Mouse (Mus musculus): ENCODE measurements around the gene Lmna. TPM values are rescaled to one million over a fixed set of nuclear protein-coding genes. Genes with fewer than 3 reads are reported as not detected.

Gene Lmna
- polyA plus RNA-seq, 1 experiment from 2014 or later: 12.1 TPM

GRCm38 (mm10) chr3:88456313-88456712 lies 53.4 kb downstream of the Lmna start:
- Histone ChIP-seq H3K9me3 (replicated peaks) (no peaks in the 10 kb centered on the region), H3K4me2 (no peak overlapping the region), H3K9ac (no peak overlapping the region), H3K36me3 (ENCODE audit: poor library complexity, severe bottlenecking) (peaks cover 11% of the 10 kb centered on the region; the same call in 1 of the 2 replicates), H3K4me1 (peaks cover 40% of the 10 kb centered on the region), H3K27me3 (no peaks in the 10 kb centered on the region; the same call in 1 of the 2 replicates), H3K27ac (no peak overlapping the region), H3K4me3 (no peak overlapping the region)
- WGBS: 94% methylated on average over 8 of the region's 8 CpGs
- ATAC-seq: no peak

- peak overlapping the region; percentile 43 for H3K9ac ChIP-seq
These were observed 54.0 kb downstream of the Lmna start for GRCm38 (mm10) chr3:88455588-88456264.

GRCm38 (mm10) chr3:88454762-88455587 lies 54.8 kb downstream of the Lmna start:
- H3K9me3 ChIP-seq (replicated peaks): no peaks in the 10 kb centered on the region
- no peak overlapping the region for H3K4me3 ChIP-seq
- WGBS: 68% methylated on average over 9 of the region's 9 CpGs
- no peak overlapping the region for H3K4me2 ChIP-seq
- H3K36me3 ChIP-seq (ENCODE audit: poor library complexity, severe bottlenecking): peaks cover 20% of the 10 kb centered on the region; the same call in 1 of the 2 replicates
- H3K27ac ChIP-seq: no peak overlapping the region
- peaks cover 40% of the 10 kb centered on the region for H3K4me1 ChIP-seq
- ATAC-seq: no peak
- H3K9ac ChIP-seq: peak overlapping the region; percentile 43
- no peaks in the 10 kb centered on the region for H3K27me3 ChIP-seq

More at GRCm38 (mm10) chr3:88455588-88456264, 54.0 kb downstream of the Lmna start:
- Histone ChIP-seq H3K27ac (no peak overlapping the region), H3K4me1 (peaks cover 35% of the 10 kb centered on the region), H3K9me3 (replicated peaks) (no peaks in the 10 kb centered on the region), H3K36me3 (ENCODE audit: poor library complexity, severe bottlenecking) (peaks cover 17% of the 10 kb centered on the region; the same call in 1 of the 2 replicates), H3K4me2 (no peak overlapping the region), H3K27me3 (no peaks in the 10 kb centered on the region; the same call in 1 of the 2 replicates), H3K4me3 (no peak overlapping the region)
- ATAC-seq: no peak
- WGBS: 82% methylated on average over 18 of the region's 18 CpGs

DNA sequence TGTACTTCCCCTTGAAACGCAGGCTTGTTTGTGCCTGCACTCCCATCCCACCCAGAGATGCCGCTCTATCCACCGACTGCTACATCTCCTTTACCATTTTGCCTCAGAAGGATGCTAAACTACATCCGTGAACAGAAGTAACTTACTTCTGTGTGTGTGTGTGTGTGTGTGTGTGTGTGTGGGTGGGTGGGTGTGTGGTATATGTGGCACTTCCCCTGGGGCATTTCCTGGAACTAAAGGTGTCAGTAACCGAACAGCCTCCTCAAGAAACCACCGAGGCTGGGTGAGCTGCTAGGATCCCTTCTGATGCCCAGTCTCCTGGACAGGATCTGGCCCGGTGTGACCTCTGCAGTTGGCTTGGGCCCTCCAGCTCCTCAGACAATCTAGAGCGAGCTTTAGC lies 55.8 kb downstream of the Lmna start:
- no peak overlapping the region for H3K4me3 ChIP-seq
- no peak overlapping the region for H3K27ac ChIP-seq
- no peak overlapping the region for H3K9ac ChIP-seq
- no peak for ATAC-seq
- peaks cover 45% of the 10 kb centered on the region for H3K4me1 ChIP-seq
- H3K36me3 ChIP-seq (ENCODE audit: poor library complexity, severe bottlenecking): peaks cover 26% of the 10 kb centered on the region
- no peaks in the 10 kb centered on the region for H3K27me3 ChIP-seq
- H3K4me2 ChIP-seq: no peak overlapping the region
- H3K9me3 ChIP-seq (replicated peaks): no peaks in the 10 kb centered on the region
- WGBS: 81% methylated on average over 8 of the region's 8 CpGs

DNA sequence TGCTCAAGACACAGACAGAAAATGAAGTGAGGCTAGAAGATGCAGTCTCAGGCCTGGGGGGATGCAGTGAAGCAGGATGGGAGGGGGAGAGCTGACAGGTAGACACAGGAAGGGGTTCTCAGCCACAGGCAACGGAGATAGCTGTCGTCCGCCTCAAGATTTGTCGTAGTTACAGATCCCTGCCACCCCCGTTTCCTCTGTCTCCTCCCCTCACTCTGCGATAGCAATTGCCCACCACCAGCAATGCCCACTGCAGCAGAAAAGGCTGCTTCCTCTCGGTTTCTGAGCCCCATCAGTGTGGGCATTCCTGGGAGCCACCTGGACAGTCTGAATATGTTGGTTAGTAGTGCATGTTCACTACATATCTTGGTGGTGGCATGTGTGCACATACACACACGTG lies 56.4 kb downstream of the Lmna start:
- 65% methylated on average over 8 of the region's 8 CpGs for WGBS
- no peak overlapping the region for H3K4me3 ChIP-seq
- H3K36me3 ChIP-seq (ENCODE audit: poor library complexity, severe bottlenecking): peaks cover 27% of the 10 kb centered on the region
- no peak for ATAC-seq
- H3K4me2 ChIP-seq: no peak overlapping the region
- no peaks in the 10 kb centered on the region for H3K27me3 ChIP-seq
- H3K27ac ChIP-seq: no peak overlapping the region
- no peaks in the 10 kb centered on the region for H3K9me3 ChIP-seq (replicated peaks)
- H3K9ac ChIP-seq: no peak overlapping the region
- H3K4me1 ChIP-seq: peaks cover 39% of the 10 kb centered on the region

DNA sequence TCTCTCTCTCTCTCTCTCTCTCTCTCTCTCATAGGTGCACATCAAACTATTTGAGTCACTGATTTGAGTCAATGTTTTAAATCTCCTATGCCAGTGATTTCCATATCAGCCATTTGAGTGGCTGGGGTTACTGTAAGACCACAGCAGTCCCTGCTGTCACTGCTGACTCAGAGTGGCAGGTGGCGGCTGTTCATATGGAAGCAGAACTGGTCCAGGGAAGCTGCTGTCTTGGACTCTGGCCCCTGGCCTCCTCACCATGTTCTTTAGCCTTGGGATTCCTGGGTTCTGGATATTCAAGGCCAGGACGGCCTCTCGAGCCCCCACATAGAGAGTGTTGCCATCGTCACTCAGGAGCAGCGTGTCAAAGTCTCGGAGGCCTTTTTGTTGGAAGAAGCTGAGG lies 57.0 kb downstream of the Lmna start:
- Histone ChIP-seq H3K4me3 (no peak overlapping the region), H3K9ac (no peak overlapping the region), H3K36me3 (ENCODE audit: poor library complexity, severe bottlenecking) (peaks cover 34% of the 10 kb centered on the region), H3K4me1 (peaks cover 32% of the 10 kb centered on the region), H3K9me3 (replicated peaks) (no peaks in the 10 kb centered on the region), H3K27ac (no peak overlapping the region), H3K4me2 (no peak overlapping the region), H3K27me3 (no peaks in the 10 kb centered on the region)
- WGBS: 81% methylated on average over 6 of the region's 6 CpGs
- ATAC-seq: no peak

- Histone ChIP-seq H3K9me3 (replicated peaks) (no peaks in the 10 kb centered on the region), H3K27me3 (no peaks in the 10 kb centered on the region), H3K27ac (no peak overlapping the region), H3K4me3 (no peak overlapping the region), H3K4me2 (no peak overlapping the region), H3K9ac (no peak overlapping the region), H3K4me1 (peaks cover 27% of the 10 kb centered on the region), H3K36me3 (ENCODE audit: poor library complexity, severe bottlenecking) (peaks cover 38% of the 10 kb centered on the region)
- ATAC-seq: no peak
- WGBS: 81% methylated on average over 5 of the region's 5 CpGs
These were observed 57.5 kb downstream of the Lmna start for GRCm38 (mm10) chr3:88452246-88452645.

GRCm38 (mm10) chr3:88450379-88451131 lies 59.2 kb downstream of the Lmna start:
- Histone ChIP-seq H3K9ac (0 out of 2 replicates have a peak overlapping the region, but pooled peaks have one; percentile 60), H3K9me3 (replicated peaks) (no peaks in the 10 kb centered on the region), H3K4me2 (no peak overlapping the region), H3K4me3 (no peak overlapping the region), H3K27me3 (no peaks in the 10 kb centered on the region), H3K4me1 (peaks cover 21% of the 10 kb centered on the region), H3K36me3 (ENCODE audit: poor library complexity, severe bottlenecking) (peaks cover 51% of the 10 kb centered on the region), H3K27ac (no peak overlapping the region)
- no peak for ATAC-seq
- 70% methylated on average over 12 of the region's 12 CpGs for WGBS

- H3K9me3 ChIP-seq (replicated peaks): no peaks in the 10 kb centered on the region
- WGBS: 4% methylated on average over 21 of the region's 21 CpGs
- no peaks in the 10 kb centered on the region for H3K27me3 ChIP-seq
- H3K27ac ChIP-seq: no peak overlapping the region; the same call in 1 of the 2 replicates
- H3K36me3 ChIP-seq (ENCODE audit: poor library complexity, severe bottlenecking): peaks cover 55% of the 10 kb centered on the region
- H3K9ac ChIP-seq: peak overlapping the region; percentile 60
- peaks cover 15% of the 10 kb centered on the region for H3K4me1 ChIP-seq
- H3K4me2 ChIP-seq: peak overlapping the region; percentile 54
- ATAC-seq: peak; percentile 51; the same call in 1 of the 2 replicates
- H3K4me3 ChIP-seq: peak overlapping the region; percentile 22
These were observed 60.2 kb downstream of the Lmna start for GRCm38 (mm10) chr3:88449395-88450023.

DNA sequence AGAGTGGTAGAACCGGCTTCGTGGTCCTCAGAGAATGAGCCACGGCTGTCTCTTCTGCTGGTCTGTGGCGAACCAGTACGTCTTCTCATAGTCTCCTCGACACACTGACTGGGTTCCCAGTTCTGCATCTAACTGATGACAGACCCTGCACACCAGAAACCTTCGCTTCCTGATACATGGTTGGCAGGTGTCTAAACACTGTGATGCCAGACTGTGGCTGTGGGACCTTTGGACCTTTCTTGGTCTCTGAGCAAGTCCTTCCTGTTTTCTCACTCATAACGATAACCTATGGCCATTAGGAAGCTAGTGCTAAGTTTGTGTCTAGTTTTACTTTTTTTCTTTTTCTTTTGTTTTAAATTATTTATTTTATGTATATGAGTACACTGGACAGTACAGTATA lies 61.3 kb downstream of the Lmna start:
- H3K27me3 ChIP-seq: no peaks in the 10 kb centered on the region

DNA sequence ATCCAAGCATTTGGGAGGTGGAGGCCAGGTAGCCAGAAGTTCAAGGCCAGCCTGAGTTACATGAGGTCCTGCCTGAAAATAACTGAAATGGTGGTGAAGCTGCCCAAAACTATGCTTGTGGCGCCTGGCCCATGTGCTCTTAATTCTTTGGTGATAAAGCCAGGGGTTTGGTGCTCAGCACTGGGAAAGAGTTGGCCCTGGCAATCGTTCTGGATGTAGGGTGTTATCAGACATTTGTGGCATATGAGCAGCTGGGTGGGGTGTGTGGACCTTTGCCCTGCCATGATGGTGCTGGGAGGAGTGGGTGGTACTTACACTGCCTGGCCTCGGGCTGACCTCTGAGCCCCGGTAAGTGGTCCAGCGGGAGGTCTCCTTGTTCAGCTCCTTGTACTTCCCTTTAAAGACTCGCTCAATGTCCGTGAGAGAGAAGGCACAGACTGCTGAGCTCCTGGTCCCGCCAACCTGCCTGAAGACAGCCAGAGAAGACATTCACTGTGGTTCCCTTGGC lies 62.0 kb downstream of the Lmna start:
- H3K4me2 ChIP-seq: no peak overlapping the region
- peaks cover 56% of the 10 kb centered on the region for H3K36me3 ChIP-seq (ENCODE audit: poor library complexity, severe bottlenecking)
- no peaks in the 10 kb centered on the region for H3K27me3 ChIP-seq
- no peak overlapping the region for H3K4me3 ChIP-seq
- no peak overlapping the region for H3K9ac ChIP-seq
- WGBS: 66% methylated on average over 8 of the region's 8 CpGs
- H3K4me1 ChIP-seq: peaks cover 15% of the 10 kb centered on the region
- H3K9me3 ChIP-seq (replicated peaks): no peaks in the 10 kb centered on the region
- no peak for ATAC-seq
- H3K27ac ChIP-seq: no peak overlapping the region

More for the DNA sequence above, 61.3 kb downstream of the Lmna start:
- ATAC-seq: no peak
- WGBS: 92% methylated on average over 8 of the region's 8 CpGs
- no peak overlapping the region for H3K9ac ChIP-seq
- no peak overlapping the region for H3K4me3 ChIP-seq
- H3K27ac ChIP-seq: no peak overlapping the region
- H3K9me3 ChIP-seq (replicated peaks): no peaks in the 10 kb centered on the region
- H3K4me2 ChIP-seq: no peak overlapping the region
- peaks cover 55% of the 10 kb centered on the region for H3K36me3 ChIP-seq (ENCODE audit: poor library complexity, severe bottlenecking)
- H3K4me1 ChIP-seq: peaks cover 15% of the 10 kb centered on the region

Data from forebrain, embryonic 13.5 days (tissue).